Mouse (Mus musculus): Measurements from ENCODE around the gene Rmnd5b. TPM values are rescaled to one million over a fixed set of nuclear protein-coding genes. Genes with fewer than 3 reads are reported as not detected.
"Not testable (repeated sequence)": the region's sequence is repeated elsewhere in the genome, so short reads cannot be mapped to it uniquely, and the experiment has no call there.

Gene Rmnd5b
- polyA plus RNA-seq, 1 experiment: 123 TPM

- no peaks in the 10 kb centered on the region for H3K27me3 ChIP-seq (ENCODE audit: control insufficient read depth, insufficient read depth, low read length)
- no peak overlapping the region for H3K4me3 ChIP-seq (ENCODE audit: control insufficient read depth, insufficient read depth, low read length)
- no peak overlapping the region for H3K27ac ChIP-seq (ENCODE audit: control insufficient read depth, insufficient read depth, low read length)
- no peak for TF ChIP-seq POLR2A (IDR thresholded peaks at IDR 0.05; ENCODE audit: control insufficient read depth, extremely low read depth, insufficient read depth, low read length, poor library complexity)
- 93% methylated on average over 9 of the region's 9 CpGs for WGBS
- DNase-seq: no peak
- no peaks in the 10 kb centered on the region for H3K36me3 ChIP-seq (ENCODE audit: control insufficient read depth, insufficient read depth, low read length)
- no peaks in the 10 kb centered on the region for H3K4me1 ChIP-seq (replicated peaks; ENCODE audit: control insufficient read depth, insufficient read depth, low read length)
Measured at GRCm38 (mm10) chr11:51673291-51673690, 37.6 kb upstream of the Rmnd5b start.

GRCm38 (mm10) chr11:51671376-51671775 is 35.7 kb upstream of the Rmnd5b start:
- no peak for DNase-seq
- no peaks in the 10 kb centered on the region for H3K4me1 ChIP-seq (replicated peaks; ENCODE audit: control insufficient read depth, insufficient read depth, low read length)
- TF ChIP-seq CTCF (IDR thresholded peaks at IDR 0.05; ENCODE audit: borderline replicate concordance, control insufficient read depth, extremely low read depth, insufficient read depth, low read length, poor library complexity) (no peak), POLR2A (IDR thresholded peaks at IDR 0.05; ENCODE audit: control insufficient read depth, extremely low read depth, insufficient read depth, low read length, poor library complexity) (no peak)
- H3K27ac ChIP-seq (ENCODE audit: control insufficient read depth, insufficient read depth, low read length): no peak overlapping the region
- H3K27me3 ChIP-seq (ENCODE audit: control insufficient read depth, insufficient read depth, low read length): no peaks in the 10 kb centered on the region
- H3K4me3 ChIP-seq (ENCODE audit: control insufficient read depth, insufficient read depth, low read length): no peak overlapping the region
- WGBS: 85% methylated on average over 2 of the region's 2 CpGs
- H3K36me3 ChIP-seq (ENCODE audit: control insufficient read depth, insufficient read depth, low read length): no peaks in the 10 kb centered on the region

- H3K27me3 ChIP-seq (ENCODE audit: control insufficient read depth, insufficient read depth, low read length): no peaks in the 10 kb centered on the region
- DNase-seq: no peak
- no peaks in the 10 kb centered on the region for H3K4me1 ChIP-seq (replicated peaks; ENCODE audit: control insufficient read depth, insufficient read depth, low read length)
- no peaks in the 10 kb centered on the region for H3K36me3 ChIP-seq (ENCODE audit: control insufficient read depth, insufficient read depth, low read length)
- no peak for TF ChIP-seq CTCF (IDR thresholded peaks at IDR 0.05; ENCODE audit: borderline replicate concordance, control insufficient read depth, extremely low read depth, insufficient read depth, low read length, poor library complexity)
- TF ChIP-seq POLR2A (IDR thresholded peaks at IDR 0.05; ENCODE audit: control insufficient read depth, extremely low read depth, insufficient read depth, low read length, poor library complexity): no peak
- WGBS: 94% methylated on average over 7 of the region's 7 CpGs
- no peak overlapping the region for H3K27ac ChIP-seq (ENCODE audit: control insufficient read depth, insufficient read depth, low read length)
- H3K4me3 ChIP-seq (ENCODE audit: control insufficient read depth, insufficient read depth, low read length): no peak overlapping the region
Measured at GRCm38 (mm10) chr11:51670846-51671245, 35.1 kb upstream of the Rmnd5b start.

GRCm38 (mm10) chr11:51664747-51665146 is 29.1 kb upstream of the Rmnd5b start:
- H3K4me1 ChIP-seq (replicated peaks; ENCODE audit: control insufficient read depth, insufficient read depth, low read length); H3K4me3 ChIP-seq (ENCODE audit: control insufficient read depth, insufficient read depth, low read length); H3K27ac ChIP-seq (ENCODE audit: control insufficient read depth, insufficient read depth, low read length); DNase-seq; H3K36me3 ChIP-seq (ENCODE audit: control insufficient read depth, insufficient read depth, low read length); H3K27me3 ChIP-seq (ENCODE audit: control insufficient read depth, insufficient read depth, low read length): not testable (repeated sequence)
- 96% methylated on average over 7 of the region's 7 CpGs for WGBS

- no peak for DNase-seq
- H3K36me3 ChIP-seq (ENCODE audit: control insufficient read depth, insufficient read depth, low read length): no peaks in the 10 kb centered on the region
- no peaks in the 10 kb centered on the region for H3K27me3 ChIP-seq (ENCODE audit: control insufficient read depth, insufficient read depth, low read length)
- H3K4me1 ChIP-seq (replicated peaks; ENCODE audit: control insufficient read depth, insufficient read depth, low read length): peaks cover 15% of the 10 kb centered on the region
- no peak for TF ChIP-seq POLR2A (IDR thresholded peaks at IDR 0.05; ENCODE audit: control insufficient read depth, extremely low read depth, insufficient read depth, low read length, poor library complexity)
- no peak for TF ChIP-seq CTCF (IDR thresholded peaks at IDR 0.05; ENCODE audit: borderline replicate concordance, control insufficient read depth, extremely low read depth, insufficient read depth, low read length, poor library complexity)
- no peak overlapping the region for H3K4me3 ChIP-seq (ENCODE audit: control insufficient read depth, insufficient read depth, low read length)
- H3K27ac ChIP-seq (ENCODE audit: control insufficient read depth, insufficient read depth, low read length): no peak overlapping the region
- WGBS: 91% methylated on average over 7 of the region's 7 CpGs
Measured at GRCm38 (mm10) chr11:51662632-51663031, 26.9 kb upstream of the Rmnd5b start.

GRCm38 (mm10) chr11:51661867-51662365 is 26.2 kb upstream of the Rmnd5b start:
- 94% methylated on average over 16 of the region's 16 CpGs for WGBS
- Histone ChIP-seq H3K27me3 (ENCODE audit: control insufficient read depth, insufficient read depth, low read length) (no peaks in the 10 kb centered on the region), H3K4me3 (ENCODE audit: control insufficient read depth, insufficient read depth, low read length) (no peak overlapping the region), H3K36me3 (ENCODE audit: control insufficient read depth, insufficient read depth, low read length) (no peaks in the 10 kb centered on the region), H3K27ac (ENCODE audit: control insufficient read depth, insufficient read depth, low read length) (no peak overlapping the region), H3K4me1 (replicated peaks; ENCODE audit: control insufficient read depth, insufficient read depth, low read length) (peaks cover 15% of the 10 kb centered on the region)
- TF ChIP-seq CTCF (IDR thresholded peaks at IDR 0.05; ENCODE audit: borderline replicate concordance, control insufficient read depth, extremely low read depth, insufficient read depth, low read length, poor library complexity) (no peak), POLR2A (IDR thresholded peaks at IDR 0.05; ENCODE audit: control insufficient read depth, extremely low read depth, insufficient read depth, low read length, poor library complexity) (no peak)
- no peak for DNase-seq

- H3K27me3 ChIP-seq (ENCODE audit: control insufficient read depth, insufficient read depth, low read length): no peaks in the 10 kb centered on the region
- H3K4me3 ChIP-seq (ENCODE audit: control insufficient read depth, insufficient read depth, low read length): no peak overlapping the region
- H3K4me1 ChIP-seq (replicated peaks; ENCODE audit: control insufficient read depth, insufficient read depth, low read length): peaks cover 15% of the 10 kb centered on the region
- no peaks in the 10 kb centered on the region for H3K36me3 ChIP-seq (ENCODE audit: control insufficient read depth, insufficient read depth, low read length)
- TF ChIP-seq CTCF (IDR thresholded peaks at IDR 0.05; ENCODE audit: borderline replicate concordance, control insufficient read depth, extremely low read depth, insufficient read depth, low read length, poor library complexity) (no peak), POLR2A (IDR thresholded peaks at IDR 0.05; ENCODE audit: control insufficient read depth, extremely low read depth, insufficient read depth, low read length, poor library complexity) (no peak)
- DNase-seq: no peak
- no peak overlapping the region for H3K27ac ChIP-seq (ENCODE audit: control insufficient read depth, insufficient read depth, low read length)
- 28% methylated on average over 6 of the region's 6 CpGs for WGBS
Measured at GRCm38 (mm10) chr11:51658705-51659104, 23.0 kb upstream of the Rmnd5b start.

Measured in thymus, adult 2 months (tissue).